Mouse (Mus musculus) embryonic facial prominence, embryonic 12.5 days (tissue): ENCODE results near the gene Sncg. TPM values are rescaled to one million over a fixed set of nuclear protein-coding genes. Genes with fewer than 3 reads are reported as not detected.
A peak's percentile ranks its signal among the peaks of the same experiment; 100 is the strongest.
"Not testable (repeated sequence)": the region's sequence is repeated elsewhere in the genome, so short reads cannot be mapped to it uniquely, and the experiment has no call there.

Experiments used
- ATAC-seq: fragments of 200-750 bp; cut with Nextera tagmentation; 2 replicates; pipeline ENCODE4 v1.8.0; 2017; ENCODE audit not compliant: insufficient number of reproducible peaks, insufficient read depth, low FRiP score, low TSS enrichment
- H3K27ac ChIP-seq: fragments of 300-500 bp; sonication (generic); 2 replicates; pipeline ENCODE4 v1.5.1; 2016; ENCODE audit warnings: mild to moderate bottlenecking
- H3K27me3 ChIP-seq: fragments of 300-500 bp; sonication (generic); 2 replicates; pipeline ENCODE4 v1.6.1; 2016; ENCODE audit warnings: mild to moderate bottlenecking, moderate library complexity
- H3K36me3 ChIP-seq: fragments of 300-500 bp; sonication (generic); 2 replicates; pipeline ENCODE4 v1.6.1; 2016; ENCODE audit warnings: mild to moderate bottlenecking
- H3K4me1 ChIP-seq: fragments of 300-500 bp; sonication (generic); 2 replicates; pipeline ENCODE4 v1.6.1; 2016
- H3K4me2 ChIP-seq: fragments of 300-500 bp; sonication (generic); replicated peaks from 2 replicates; pipeline ENCODE4 v1.6.1; 2016; ENCODE audit warnings: mild to moderate bottlenecking, moderate library complexity
- H3K4me3 ChIP-seq: fragments of 300-500 bp; sonication (generic); 2 replicates; pipeline ENCODE4 v1.5.1; 2016; ENCODE audit warnings: mild to moderate bottlenecking
- H3K9ac ChIP-seq: fragments of 300-500 bp; sonication (generic); 2 replicates; pipeline ENCODE4 v1.6.1; 2016; ENCODE audit warnings: mild to moderate bottlenecking, moderate library complexity
- H3K9me3 ChIP-seq: fragments of 300-500 bp; sonication (generic); 2 replicates; pipeline ENCODE4 v1.6.1; 2016; ENCODE audit warnings: mild to moderate bottlenecking, moderate library complexity
- WGBS: fragments of 180-500 bp; shearing (Covaris S2); methylation state at CpG from one replicate; pipeline ENCODE4 v1.1.7; 2016; 5-methylcytosine and 5-hydroxymethylcytosine counted together
- polyA plus RNA-seq: library from polyadenylated mRNA; unstranded; fragments of >200 nt; fragmentation: Nextera tagmentation; extraction: Ambion mirVana; gene quantifications from 2 replicates; pipeline ENCODE4 v1.2.1, GENCODE M21; 2016

Gene Sncg
- polyA plus RNA-seq, 1 experiment from 2014 or later: 67.0 TPM

GRCm38 (mm10) chr14:34370203-34370602, 4.4 kb downstream of the Sncg start:
- no peaks in the 10 kb centered on the region for H3K27me3 ChIP-seq
- ATAC-seq: no peak
- no peaks in the 10 kb centered on the region for H3K9me3 ChIP-seq
- H3K4me3 ChIP-seq: no peak overlapping the region
- no peak overlapping the region for H3K9ac ChIP-seq
- no peaks in the 10 kb centered on the region for H3K36me3 ChIP-seq
- WGBS: 62% methylated on average over 3 of the region's 3 CpGs
- H3K27ac ChIP-seq: no peak overlapping the region
- H3K4me2 ChIP-seq: no peak overlapping the region
- 0 out of 2 replicates have a peak, but pooled peaks cover 4% of the 10 kb centered on the region for H3K4me1 ChIP-seq

- 93% methylated on average over 2 of the region's 2 CpGs for WGBS
- no peak for ATAC-seq
These were observed 9.5 kb downstream of the Sncg start for GRCm38 (mm10) chr14:34365147-34365507.

GRCm38 (mm10) chr14:34364254-34365146, 10.1 kb downstream of the Sncg start:
- not testable (repeated sequence) for H3K9me3 ChIP-seq, H3K36me3 ChIP-seq, H3K4me1 ChIP-seq, H3K9ac ChIP-seq, ATAC-seq, H3K27ac ChIP-seq
- Histone ChIP-seq H3K4me2 (peak overlapping the region; percentile 61), H3K27me3 (peaks cover 17% of the 10 kb centered on the region), H3K4me3 (peak overlapping the region; percentile 34)
- WGBS: 77% methylated on average over 15 of the region's 15 CpGs

More at GRCm38 (mm10) chr14:34365147-34365507, 9.5 kb downstream of the Sncg start:
- Histone ChIP-seq H3K27me3 (peaks cover 17% of the 10 kb centered on the region), H3K4me2 (no peak overlapping the region), H3K27ac (no peak overlapping the region), H3K9ac (no peak overlapping the region), H3K4me3 (no peak overlapping the region), H3K9me3 (no peaks in the 10 kb centered on the region), H3K36me3 (no peaks in the 10 kb centered on the region), H3K4me1 (peaks cover 4% of the 10 kb centered on the region; the same call in 1 of the 2 replicates)

DNA sequence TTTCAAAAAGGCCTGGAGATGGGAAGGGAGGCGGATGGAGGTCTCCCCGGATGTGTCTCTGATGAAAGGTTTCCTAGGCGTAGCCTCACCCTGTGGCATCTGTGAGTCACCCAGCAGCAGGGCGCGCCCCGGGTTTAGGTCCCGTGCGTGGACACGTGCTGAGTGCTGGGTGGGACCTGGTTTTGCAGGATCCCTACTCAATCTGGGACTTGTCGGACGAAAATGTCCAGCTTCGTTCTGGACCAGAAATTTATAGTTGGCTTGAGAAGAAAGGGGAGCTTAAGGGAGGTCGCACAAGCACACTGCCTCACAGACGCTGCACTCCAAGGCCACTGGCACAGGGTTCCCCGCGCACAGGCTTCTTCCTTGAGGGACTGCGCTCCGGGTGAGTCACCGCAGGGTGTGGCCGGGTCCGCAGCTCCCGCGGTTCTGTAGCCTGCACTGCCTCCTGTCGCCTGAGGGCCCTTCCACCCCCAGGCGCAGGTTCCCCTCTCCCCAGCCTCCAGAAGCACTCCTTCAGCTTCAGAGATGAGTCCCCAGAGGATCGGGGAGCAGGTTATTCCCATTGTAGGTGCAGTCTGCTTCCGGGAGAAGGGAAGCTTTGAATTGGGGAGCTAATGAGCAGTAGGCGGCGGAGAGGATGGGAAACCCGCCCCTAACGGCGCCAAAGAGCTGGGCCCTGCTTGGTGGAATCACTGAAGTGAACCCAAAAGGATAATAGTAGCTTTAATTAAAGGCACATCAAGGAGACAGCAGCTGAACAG, 10.9 kb downstream of the Sncg start:
- H3K4me2 ChIP-seq: peak overlapping the region; percentile 61
- no peak overlapping the region for H3K27ac ChIP-seq
- peaks cover 17% of the 10 kb centered on the region for H3K27me3 ChIP-seq
- peaks cover 4% of the 10 kb centered on the region; the same call in 1 of the 2 replicates for H3K4me1 ChIP-seq
- H3K36me3 ChIP-seq: no peaks in the 10 kb centered on the region
- WGBS: 3% methylated on average over 32 of the region's 32 CpGs
- ATAC-seq: peak; percentile 44; the same call in 1 of the 2 replicates
- H3K9me3 ChIP-seq: no peaks in the 10 kb centered on the region
- peak overlapping the region; percentile 34 for H3K4me3 ChIP-seq
- peak overlapping the region; percentile 16; the same call in 1 of the 2 replicates for H3K9ac ChIP-seq

DNA sequence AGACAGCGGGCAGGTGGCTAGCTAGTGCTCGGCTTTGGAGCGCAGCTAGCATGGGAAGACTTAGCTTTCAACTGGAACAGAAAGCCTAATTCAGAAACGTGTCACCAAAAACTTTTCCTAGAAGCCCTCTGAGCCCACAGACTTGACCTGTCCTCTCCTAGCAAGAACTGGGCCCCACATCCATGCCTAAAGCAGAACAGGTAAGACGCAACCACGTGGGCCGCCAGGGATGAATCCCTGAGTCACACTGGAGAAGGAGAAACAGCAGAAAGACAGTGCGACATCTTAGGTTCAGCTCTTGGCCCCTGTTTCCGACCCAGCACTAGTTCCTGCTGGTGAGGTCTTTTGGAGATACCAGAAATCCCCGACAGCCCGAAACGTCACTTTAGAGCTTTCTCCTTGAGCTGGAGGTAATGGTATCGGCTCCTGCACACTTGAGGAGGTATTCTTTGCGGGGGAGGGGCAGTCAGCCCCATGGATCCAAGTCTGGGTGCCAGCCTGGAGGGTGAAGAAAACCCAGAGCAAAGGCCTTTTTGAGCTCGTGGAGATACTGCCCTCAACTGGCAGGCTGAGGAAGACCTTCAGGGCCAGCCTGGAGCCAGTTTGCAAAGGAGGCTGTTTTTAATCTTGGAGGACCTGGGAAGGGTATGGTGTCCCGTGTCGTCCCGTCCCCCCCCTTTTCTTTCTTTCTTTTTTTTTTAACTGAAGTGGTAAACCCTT, 11.7 kb downstream of the Sncg start:
- Histone ChIP-seq H3K27ac (no peak overlapping the region), H3K4me2 (peak overlapping the region; percentile 61), H3K27me3 (peaks cover 17% of the 10 kb centered on the region), H3K4me3 (peak overlapping the region; percentile 34), H3K9ac (0 out of 2 replicates have a peak overlapping the region, but pooled peaks have one; percentile 16), H3K36me3 (no peaks in the 10 kb centered on the region), H3K9me3 (no peaks in the 10 kb centered on the region), H3K4me1 (peaks cover 4% of the 10 kb centered on the region; the same call in 1 of the 2 replicates)
- WGBS: 28% methylated on average over 18 of the region's 18 CpGs
- ATAC-seq: no peak

DNA sequence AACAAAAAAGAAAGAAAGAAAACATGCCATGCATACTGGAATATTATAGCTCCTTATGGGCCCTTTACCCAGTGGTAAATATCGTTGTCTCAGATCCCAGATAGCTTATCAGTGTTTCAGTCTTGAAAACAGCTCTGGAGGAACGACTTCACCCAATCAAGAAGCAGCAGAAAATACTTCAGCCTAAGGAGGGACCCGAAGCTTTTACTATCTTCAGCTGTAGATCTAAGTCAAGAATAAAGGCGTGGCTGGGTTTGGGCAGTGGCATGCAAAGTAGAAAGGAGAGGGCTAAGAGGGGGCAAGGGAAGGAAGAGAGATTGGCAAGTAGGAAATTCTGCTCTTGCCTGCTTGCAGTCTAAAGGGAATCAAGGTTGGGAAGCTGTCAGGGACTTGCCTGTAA, 12.5 kb downstream of the Sncg start:
- WGBS: 78% methylated on average over 4 of the region's 4 CpGs
- H3K27ac ChIP-seq: no peak overlapping the region
- no peak overlapping the region for H3K9ac ChIP-seq
- H3K4me2 ChIP-seq: no peak overlapping the region
- H3K27me3 ChIP-seq: peaks cover 17% of the 10 kb centered on the region
- peaks cover 4% of the 10 kb centered on the region; the same call in 1 of the 2 replicates for H3K4me1 ChIP-seq
- H3K4me3 ChIP-seq: no peak overlapping the region
- no peak for ATAC-seq
- no peaks in the 10 kb centered on the region for H3K36me3 ChIP-seq
- no peaks in the 10 kb centered on the region for H3K9me3 ChIP-seq

- Histone ChIP-seq H3K9ac (no peak overlapping the region), H3K27ac (no peak overlapping the region), H3K4me2 (no peak overlapping the region), H3K36me3 (no peaks in the 10 kb centered on the region), H3K27me3 (peaks cover 17% of the 10 kb centered on the region), H3K4me1 (peaks cover 4% of the 10 kb centered on the region; the same call in 1 of the 2 replicates), H3K9me3 (no peaks in the 10 kb centered on the region), H3K4me3 (no peak overlapping the region)
- no peak for ATAC-seq
- WGBS: 46% methylated on average over 6 of the region's 6 CpGs
These were observed 14.3 kb downstream of the Sncg start for GRCm38 (mm10) chr14:34360251-34360650.

GRCm38 (mm10) chr14:34359676-34360244, 14.8 kb downstream of the Sncg start:
- H3K4me1 ChIP-seq: peaks cover 4% of the 10 kb centered on the region; the same call in 1 of the 2 replicates
- WGBS: 46% methylated on average over 5 of the region's 5 CpGs
- peaks cover 17% of the 10 kb centered on the region for H3K27me3 ChIP-seq
- H3K27ac ChIP-seq: no peak overlapping the region
- no peak overlapping the region for H3K4me3 ChIP-seq
- H3K9me3 ChIP-seq: no peaks in the 10 kb centered on the region
- H3K9ac ChIP-seq: no peak overlapping the region
- H3K4me2 ChIP-seq: no peak overlapping the region
- ATAC-seq: no peak
- no peaks in the 10 kb centered on the region for H3K36me3 ChIP-seq

DNA sequence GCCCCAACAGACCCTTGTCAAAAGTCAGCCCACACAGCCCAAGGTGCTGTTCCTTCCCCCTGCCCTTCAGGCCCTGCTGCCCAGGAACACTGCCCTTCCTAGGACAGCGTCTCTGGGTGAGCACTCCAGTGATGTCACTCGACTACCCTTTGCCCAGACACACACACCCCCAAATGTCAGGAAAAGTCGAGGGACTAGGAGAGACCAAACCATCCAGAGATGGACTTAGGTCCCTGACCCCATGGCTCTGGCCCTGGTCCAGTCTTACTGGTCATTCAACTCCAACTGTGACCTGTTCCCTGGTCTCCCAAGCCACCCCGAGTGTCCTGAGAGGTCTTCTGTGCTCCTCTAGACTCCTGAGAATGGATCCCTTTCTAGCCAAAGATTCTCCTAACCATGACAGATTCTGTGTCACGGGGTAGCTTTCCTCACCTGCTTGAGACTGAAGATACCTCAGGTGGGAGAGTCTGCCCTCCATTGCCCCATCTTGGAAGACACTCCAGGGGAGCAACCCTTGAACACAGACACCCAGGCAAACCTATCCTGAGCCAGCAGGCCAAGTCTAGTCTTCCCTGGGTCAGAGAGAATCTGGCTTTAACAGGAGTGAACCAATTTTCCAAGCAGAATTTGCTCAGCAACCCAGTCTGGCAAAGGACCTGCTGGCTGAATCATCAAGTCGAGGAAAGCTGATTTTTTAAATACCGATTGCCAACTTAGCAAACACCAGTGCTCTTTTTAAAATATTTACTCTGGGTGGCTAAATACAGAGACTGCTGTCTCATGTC, 16.7 kb downstream of the Sncg start:
- Histone ChIP-seq H3K9me3 (no peaks in the 10 kb centered on the region), H3K4me3 (no peak overlapping the region), H3K4me2 (no peak overlapping the region), H3K9ac (no peak overlapping the region), H3K36me3 (no peaks in the 10 kb centered on the region), H3K27ac (no peak overlapping the region), H3K27me3 (peaks cover 8% of the 10 kb centered on the region; the same call in 1 of the 2 replicates), H3K4me1 (no peaks in the 10 kb centered on the region)
- no peak for ATAC-seq
- 79% methylated on average over 7 of the region's 7 CpGs for WGBS

DNA sequence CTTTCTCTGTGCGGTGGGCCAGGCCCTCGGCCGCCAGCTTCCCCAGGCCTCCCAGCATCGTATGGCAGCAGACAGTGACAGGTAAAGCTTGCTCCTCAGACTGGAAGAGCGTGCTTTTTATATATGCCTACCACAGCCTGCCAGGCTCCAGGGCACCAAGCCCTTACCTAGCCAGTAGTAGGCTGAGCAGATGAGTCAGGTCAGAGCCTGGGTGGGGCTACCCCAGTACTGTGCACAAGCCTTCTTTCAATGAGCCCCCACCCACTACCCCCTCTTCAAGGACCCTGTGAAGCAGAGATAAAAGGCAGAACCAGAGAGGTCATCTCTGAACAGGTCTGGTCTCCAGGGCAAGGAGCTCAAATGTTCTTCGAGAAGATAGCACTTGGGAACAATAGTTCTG, 19.3 kb downstream of the Sncg start, which contains the start of gene Fam25c:
Gene Fam25c, minus strand, starts transcription at position 133 of the 400 bp plus-strand sequence.
- ATAC-seq: no peak; the same call in 1 of the 2 replicates
- H3K4me2 ChIP-seq: no peak within 1 kb of the TSS
- no peak within 1 kb of the TSS for H3K4me3 ChIP-seq
- no peak within 1 kb of the TSS for H3K27ac ChIP-seq
- H3K9ac ChIP-seq: no peak within 1 kb of the TSS
- no peaks in the 10 kb centered on the region for H3K36me3 ChIP-seq
- no peaks in the 10 kb centered on the region for H3K27me3 ChIP-seq
- WGBS: 79% methylated on average over 6 of the region's 6 CpGs
- H3K9me3 ChIP-seq: no peaks in the 10 kb centered on the region
- H3K4me1 ChIP-seq: no peaks in the 10 kb centered on the region
